Mouse (Mus musculus) C2C12 (cell line): ENCODE results near the gene Fbl. TPM values are rescaled to one million over a fixed set of nuclear protein-coding genes. Genes with fewer than 3 reads are reported as not detected.
A peak's percentile ranks its signal among the peaks of the same experiment; 100 is the strongest.
"Not testable (repeated sequence)": the region's sequence is repeated elsewhere in the genome, so short reads cannot be mapped to it uniquely, and the experiment has no call there.

Experiments used
- H3K27me3 ChIP-seq: one replicate; pipeline ENCODE4 v1.6.1; 2011; ENCODE audit not compliant: control insufficient read depth, insufficient read depth, insufficient read length
- H3K36me3 ChIP-seq: one replicate; pipeline ENCODE4 v1.6.1; 2011; ENCODE audit not compliant: control insufficient read depth, insufficient read depth
- H3K4me3 ChIP-seq: one replicate; pipeline ENCODE4 v1.5.1; 2011; ENCODE audit warnings: mild to moderate bottlenecking, control low read depth; ENCODE audit not compliant: poor library complexity, insufficient read depth, severe bottlenecking
- H3K79me2 ChIP-seq: one replicate; pipeline ENCODE4 v1.6.1; 2011; ENCODE audit not compliant: control insufficient read depth, insufficient read depth
- H3K79me3 ChIP-seq: one replicate; pipeline ENCODE4 v1.6.1; 2011; ENCODE audit warnings: low read depth, control low read depth
- H3ac ChIP-seq: one replicate; pipeline ENCODE3; 2011; ENCODE audit warnings: low read depth; ENCODE audit not compliant: control insufficient read depth, insufficient read length
- CEBPB ChIP-seq: IDR thresholded peaks from one replicate; pipeline ENCODE4 v1.6.1; 2011; ENCODE audit warnings: low read depth, mild to moderate bottlenecking, control low read depth, moderate library complexity
- CTCF ChIP-seq: IDR thresholded peaks from one replicate; pipeline ENCODE4 v1.5.1; 2011; ENCODE audit not compliant: control insufficient read depth, insufficient read depth, insufficient read length
- FOSL1 ChIP-seq: IDR thresholded peaks from one replicate; pipeline ENCODE4 v1.8.0; 2011; ENCODE audit warnings: mild to moderate bottlenecking, low read length; ENCODE audit not compliant: poor library complexity, insufficient read depth, severe bottlenecking
- MAX ChIP-seq: IDR thresholded peaks from one replicate; pipeline ENCODE4 v1.6.1; 2011; ENCODE audit warnings: mild to moderate bottlenecking, control low read depth
- MYOD1 ChIP-seq: IDR thresholded peaks from one replicate; pipeline ENCODE4 v1.6.1; 2011; ENCODE audit warnings: low read depth; ENCODE audit not compliant: control insufficient read depth, insufficient read length
- MYOG ChIP-seq: IDR thresholded peaks from one replicate; pipeline ENCODE4 v1.6.1; 2011; ENCODE audit not compliant: control insufficient read depth, insufficient read length; ENCODE audit errors: extremely low read depth
- USF1 ChIP-seq: IDR thresholded peaks from one replicate; pipeline ENCODE4 v1.6.1; 2011; ENCODE audit warnings: low read depth, mild to moderate bottlenecking, control low read depth, moderate library complexity
- polyA plus RNA-seq: library from polyadenylated mRNA; unstranded; fragments of >200 nt; fragmentation: generic; extraction: Trizol; gene quantifications from one replicate; pipeline ENCODE4 v1.2.1, GENCODE M21; 2012; ENCODE audit warnings: missing spikeins

Gene Fbl
- polyA plus RNA-seq, 1 experiment, result 410 TPM

DNA sequence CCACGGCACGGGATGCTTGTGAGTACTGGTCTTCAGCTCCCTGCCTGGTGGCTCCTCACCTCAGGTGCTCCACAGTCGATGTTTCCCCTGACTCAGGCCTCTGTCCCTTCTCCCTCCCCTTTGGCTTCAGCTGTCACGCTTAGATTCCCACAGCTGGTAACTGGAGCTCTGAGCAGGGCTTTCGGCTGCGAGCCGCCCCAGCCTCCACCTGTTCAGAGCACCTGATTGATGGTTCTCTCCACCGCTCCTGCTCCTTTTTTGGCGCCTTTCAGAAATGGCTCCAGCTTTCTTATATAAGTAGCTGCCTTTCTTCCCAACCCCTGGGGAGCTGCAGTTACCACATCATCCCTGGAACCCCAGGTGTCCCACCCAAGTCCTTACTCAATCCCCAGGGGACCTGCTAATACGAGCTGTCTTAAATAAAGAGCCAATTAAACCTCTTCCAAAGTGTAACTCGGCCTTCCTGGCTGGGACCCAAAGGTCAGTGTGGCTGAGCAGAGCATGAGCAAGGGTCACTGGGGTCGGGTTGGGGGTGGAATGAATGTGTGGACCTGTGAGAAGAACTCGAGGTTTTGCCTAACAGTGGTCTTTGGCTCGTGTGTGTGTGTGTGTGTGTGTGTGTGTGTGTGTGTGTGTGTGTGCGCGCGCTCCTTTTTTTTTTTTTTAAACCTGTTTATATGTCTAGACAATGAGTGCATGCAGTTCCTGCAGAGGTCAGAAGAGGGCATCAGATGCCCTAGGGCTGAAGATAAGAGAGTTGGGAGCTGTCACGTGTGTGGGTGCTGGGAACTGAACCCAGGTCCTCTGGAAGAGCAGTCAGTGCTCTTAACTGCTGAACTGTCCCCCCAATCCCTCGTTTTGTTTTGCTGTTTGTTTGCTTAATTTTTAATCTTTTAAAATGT lies 33.9 kb downstream of the Fbl start:
- Histone ChIP-seq H3K4me3 (no peak overlapping the region), H3K27me3 (no peaks in the 10 kb centered on the region), H3ac (no peak overlapping the region), H3K79me3 (no peaks in the 10 kb centered on the region), H3K36me3 (no peaks in the 10 kb centered on the region), H3K79me2 (no peaks in the 10 kb centered on the region)
- TF ChIP-seq MYOD1 (peak; percentile 29), CEBPB (no peak)

DNA sequence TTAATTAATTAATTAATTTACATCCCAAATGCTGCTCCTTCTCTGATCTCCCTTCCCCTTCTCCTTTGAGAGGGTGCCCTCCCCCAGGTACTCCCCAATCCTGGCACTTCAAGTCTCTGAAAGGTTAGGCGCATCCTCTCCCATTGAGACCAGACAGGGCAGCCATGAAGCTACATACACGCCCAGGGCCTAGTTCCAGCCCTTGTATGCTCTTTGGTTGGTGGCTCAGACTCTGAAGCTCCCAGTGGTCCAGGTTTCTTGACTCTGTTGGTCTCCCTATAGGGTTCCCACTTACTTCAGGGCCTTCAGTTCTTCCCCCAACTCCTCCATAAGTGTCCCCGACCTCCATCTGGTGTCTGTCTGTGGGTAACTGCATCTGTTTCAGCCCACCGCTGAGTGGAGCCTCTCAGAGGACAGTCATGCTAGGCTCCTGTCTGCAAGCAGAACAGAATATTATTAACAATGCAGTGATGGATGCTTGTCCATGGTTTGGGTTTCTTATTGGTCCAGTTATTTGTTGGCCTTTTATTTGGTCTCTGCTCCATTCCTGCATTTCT lies 36.6 kb downstream of the Fbl start:
- Histone ChIP-seq H3K36me3 (no peaks in the 10 kb centered on the region), H3K79me2 (no peaks in the 10 kb centered on the region), H3K4me3 (no peak overlapping the region), H3K27me3 (no peaks in the 10 kb centered on the region), H3ac (no peak overlapping the region), H3K79me3 (no peaks in the 10 kb centered on the region)
- TF ChIP-seq MYOG, result no peak
- TF ChIP-seq USF1, result no peak
- no peak for TF ChIP-seq MAX
- no peak for TF ChIP-seq MYOD1
- no peak for TF ChIP-seq FOSL1
- TF ChIP-seq CEBPB, result no peak

DNA sequence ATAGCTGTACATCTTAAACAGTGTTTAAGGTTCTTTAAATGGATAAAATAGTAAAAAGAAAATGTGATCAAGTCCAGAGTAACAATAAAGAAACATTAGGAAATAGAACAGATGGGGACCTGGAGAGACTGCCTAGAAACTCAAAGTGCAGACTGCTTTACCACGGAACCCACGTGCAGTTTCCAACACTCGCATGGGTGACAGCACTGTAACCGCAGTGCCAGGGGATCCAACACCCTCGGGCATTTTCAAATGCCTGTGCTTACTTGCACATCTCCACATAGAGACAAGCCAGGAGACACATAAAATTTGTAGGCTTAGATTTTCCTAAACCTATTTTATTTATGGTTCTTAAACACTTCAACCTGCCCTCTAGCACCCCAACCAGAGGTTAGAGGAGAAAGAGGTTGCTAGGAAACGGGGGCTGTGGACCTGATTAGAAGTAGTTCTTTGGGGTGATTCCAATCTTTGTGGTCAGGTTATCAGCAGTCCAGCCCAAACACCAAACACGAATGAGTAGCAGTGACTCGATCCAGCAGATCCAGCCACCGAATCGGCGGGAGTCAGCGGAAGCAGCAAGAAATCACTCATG lies 39.0 kb downstream of the Fbl start:
- H3K4me3 ChIP-seq, result no peak overlapping the region
- H3K79me3 ChIP-seq, result no peaks in the 10 kb centered on the region
- TF ChIP-seq USF1 (no peak), CTCF (no peak), CEBPB (no peak), MYOG (no peak), MYOD1 (no peak), MAX (no peak), FOSL1 (no peak)

DNA sequence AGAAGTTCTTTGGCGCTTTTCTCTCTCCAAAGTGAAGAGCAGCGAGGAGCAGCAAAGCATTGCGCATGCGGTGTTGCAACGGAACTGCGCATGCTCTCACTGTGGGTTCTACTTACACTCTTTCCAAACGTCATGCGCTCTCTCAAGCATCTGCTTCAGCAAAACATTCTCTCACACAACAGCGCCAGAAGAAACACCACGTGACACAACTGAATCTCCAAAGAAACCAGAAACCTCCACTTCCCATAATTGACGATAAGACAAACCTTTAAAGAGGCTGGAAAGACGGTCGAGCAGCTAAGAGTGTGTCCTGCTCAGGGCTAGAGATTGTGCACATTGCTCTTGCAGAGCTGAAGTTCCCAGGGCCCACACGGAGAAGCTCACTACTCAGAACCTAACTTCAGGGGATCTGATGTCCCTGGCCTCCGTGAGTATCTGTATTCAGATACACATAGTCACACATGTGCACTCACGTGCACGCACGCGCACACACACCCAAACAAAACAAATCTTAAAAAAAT lies 39.5 kb downstream of the Fbl start:
- H3K79me2 ChIP-seq, result no peaks in the 10 kb centered on the region
- H3K79me3 ChIP-seq, result no peaks in the 10 kb centered on the region
- H3K4me3 ChIP-seq, result no peak overlapping the region
- no peaks in the 10 kb centered on the region for H3K27me3 ChIP-seq
- no peak overlapping the region for H3ac ChIP-seq
- no peaks in the 10 kb centered on the region for H3K36me3 ChIP-seq
- TF ChIP-seq MYOG, result no peak
- TF ChIP-seq USF1, result peak; percentile 67

More for the DNA sequence above, 39.0 kb downstream of the Fbl start:
- Histone ChIP-seq H3K79me2 (no peaks in the 10 kb centered on the region), H3ac (no peak overlapping the region), H3K27me3 (no peaks in the 10 kb centered on the region), H3K36me3 (no peaks in the 10 kb centered on the region)

DNA sequence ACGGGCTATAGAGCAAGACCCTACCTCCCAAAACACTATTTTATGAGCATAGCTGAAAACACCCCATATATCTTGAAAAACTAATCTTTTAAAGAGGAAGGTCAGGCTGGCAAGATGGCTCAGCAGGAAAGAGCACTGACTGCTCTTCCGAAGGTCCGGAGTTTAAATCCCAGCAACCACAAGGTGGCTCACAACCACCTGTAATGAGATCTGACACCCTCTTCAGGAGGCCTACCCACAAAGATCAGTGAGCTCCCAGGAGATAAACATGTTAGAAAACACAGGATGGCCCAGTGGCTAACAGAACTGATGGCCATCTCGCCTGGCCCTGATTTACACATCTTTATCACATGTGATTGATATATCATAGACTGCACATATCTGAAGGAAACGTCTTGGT lies 41.2 kb downstream of the Fbl start:
- Histone ChIP-seq H3K36me3 (no peaks in the 10 kb centered on the region), H3ac (no peak overlapping the region), H3K4me3 (no peak overlapping the region), H3K79me2 (no peaks in the 10 kb centered on the region), H3K27me3 (no peaks in the 10 kb centered on the region), H3K79me3 (no peaks in the 10 kb centered on the region)
- TF ChIP-seq CEBPB, result no peak

DNA sequence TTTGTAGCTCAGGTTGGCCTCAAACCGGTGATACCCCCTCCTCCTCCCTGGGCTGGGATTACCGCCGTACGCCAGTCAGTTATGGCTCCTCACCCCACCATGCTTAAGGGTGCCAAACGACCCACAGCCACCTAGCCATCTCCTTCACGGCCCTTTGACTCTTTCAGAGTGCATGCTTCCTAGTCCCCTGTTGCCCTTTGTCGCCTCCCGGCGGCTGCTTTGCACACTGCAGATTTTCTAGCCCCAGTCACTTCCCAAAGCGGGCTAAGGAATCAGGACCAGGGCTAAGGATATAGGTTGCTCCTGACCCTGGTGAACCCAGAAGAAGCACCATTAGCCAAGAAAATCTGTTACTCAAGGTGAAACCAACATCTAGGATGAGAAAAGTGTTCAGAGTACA lies 44.6 kb downstream of the Fbl start:
- no peaks in the 10 kb centered on the region for H3K79me3 ChIP-seq
- H3K79me2 ChIP-seq, result no peaks in the 10 kb centered on the region
- H3K27me3 ChIP-seq, result no peaks in the 10 kb centered on the region
- H3K4me3 ChIP-seq, result no peak overlapping the region
- H3K36me3 ChIP-seq, result no peaks in the 10 kb centered on the region
- no peak for TF ChIP-seq MYOG
- TF ChIP-seq USF1, result no peak
- TF ChIP-seq FOSL1, result no peak
- TF ChIP-seq CTCF, result peak; percentile 84
- H3ac ChIP-seq, result no peak overlapping the region

DNA sequence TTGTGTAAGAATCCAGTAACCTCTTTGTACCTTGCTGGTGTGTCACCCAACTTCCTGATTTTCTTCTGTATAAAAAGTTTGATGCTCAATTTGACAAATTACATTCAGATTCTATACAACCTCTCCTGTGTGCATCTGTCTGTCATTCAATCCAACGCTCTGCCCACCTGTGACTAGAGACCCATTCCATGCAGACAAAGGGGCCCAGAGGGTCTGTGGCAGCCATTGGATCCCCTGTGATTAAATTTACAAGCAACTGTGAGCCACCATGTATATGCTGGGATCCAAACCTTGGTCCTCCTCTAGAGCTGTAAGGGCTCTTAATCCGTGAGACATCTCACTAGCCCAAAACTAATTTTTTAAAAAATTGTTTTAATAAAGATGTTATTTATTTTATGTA lies 46.4 kb downstream of the Fbl start:
- not testable (repeated sequence) for H3K79me2 ChIP-seq, H3K36me3 ChIP-seq, H3K4me3 ChIP-seq, H3K27me3 ChIP-seq, H3K79me3 ChIP-seq, H3ac ChIP-seq

DNA sequence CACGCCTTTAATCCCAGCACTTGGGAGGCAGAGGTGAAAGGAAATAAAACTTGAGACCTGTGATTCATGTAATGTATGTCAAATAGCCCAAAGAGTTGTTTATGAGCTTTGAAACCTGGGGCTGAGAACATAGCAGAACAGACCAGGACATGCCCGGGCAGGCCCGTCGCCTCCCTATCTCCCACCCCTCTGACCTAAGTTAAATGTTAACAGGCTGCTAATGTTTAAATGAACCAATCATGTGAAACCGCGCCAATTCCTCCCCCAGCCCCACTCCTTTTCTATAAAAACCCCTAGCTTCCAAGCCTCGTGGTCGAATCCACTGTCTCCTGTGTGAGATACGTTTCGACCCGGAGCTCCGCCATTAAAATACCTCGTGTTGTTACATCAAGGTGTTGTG lies 48.3 kb downstream of the Fbl start:
- not testable (repeated sequence) for H3K79me2 ChIP-seq, H3ac ChIP-seq, H3K36me3 ChIP-seq, H3K79me3 ChIP-seq, H3K27me3 ChIP-seq, H3K4me3 ChIP-seq
